Mouse (Mus musculus) urinary bladder, postnatal 36 days (tissue): ENCODE measurements around the gene Olfr279.

Source experiments
- DNase-seq, 2 experiments: peaks; one replicate each; pipeline ENCODE4 v3.0.0; 2022; ENCODE audit warnings: low spot score in 2 of 2, mixed read lengths in 1 of 2

The Olfr279 gene

GRCm38 (mm10) chr15:98492102-98492501, at the start of gene Olfr279:
Gene Olfr279, plus strand, starts transcription at chr15:98492402.
- DNase-seq = no peak

- no peak for DNase-seq
Measured at GRCm38 (mm10) chr15:98444561-98444960, 47.6 kb upstream of the Olfr279 start.

- DNase-seq = no peak
Measured at GRCm38 (mm10) chr15:98448521-98448920, 43.7 kb upstream of the Olfr279 start.

GRCm38 (mm10) chr15:98452288-98452687, 39.9 kb upstream of the Olfr279 start, which contains the start of gene Olfr281:
Gene Olfr281, plus strand, starts transcription at chr15:98452588.
- no peak for DNase-seq

- DNase-seq = no peak
Measured at GRCm38 (mm10) chr15:98469596-98469995, 22.6 kb upstream of the Olfr279 start, which contains the start of gene OR5BS1P. Gene OR5BS1P, plus strand, starts transcription at chr15:98469896.

- DNase-seq = no peak
Measured at GRCm38 (mm10) chr15:98471539-98471938, 20.7 kb upstream of the Olfr279 start.

- no peak for DNase-seq
Measured at GRCm38 (mm10) chr15:98474958-98475357, 17.2 kb upstream of the Olfr279 start.

- DNase-seq = peak; percentile 25 to 33
Measured at GRCm38 (mm10) chr15:98475382-98475781, 16.8 kb upstream of the Olfr279 start.

GRCm38 (mm10) chr15:98476281-98476680, 15.9 kb upstream of the Olfr279 start:
- no peak for DNase-seq

GRCm38 (mm10) chr15:98479568-98480102, 12.6 kb upstream of the Olfr279 start:
- no peak for DNase-seq

- no peak for DNase-seq
Measured at GRCm38 (mm10) chr15:98482701-98483100, 9.5 kb upstream of the Olfr279 start, which contains the start of gene Lalba. Gene Lalba, minus strand, starts transcription at chr15:98482721.

- DNase-seq = peak; percentile 19 to 23
Measured at GRCm38 (mm10) chr15:98483907-98484886, 8.0 kb upstream of the Olfr279 start.

GRCm38 (mm10) chr15:98486433-98487021, 5.7 kb upstream of the Olfr279 start:
- no peak for DNase-seq

- peak in 1 of 2 experiments; percentile 19 for DNase-seq
Measured at GRCm38 (mm10) chr15:98491332-98491731, 870 bp upstream of the Olfr279 start.

GRCm38 (mm10) chr15:98497631-98498030, 5.4 kb downstream of the Olfr279 start:
- DNase-seq = no peak

GRCm38 (mm10) chr15:98503317-98503716, 11.1 kb downstream of the Olfr279 start:
- DNase-seq = no peak

- peak; percentile 46 to 52 for DNase-seq
Measured at GRCm38 (mm10) chr15:98504514-98504913, 12.3 kb downstream of the Olfr279 start.

- DNase-seq = no peak
Measured at GRCm38 (mm10) chr15:98506253-98506957, 14.2 kb downstream of the Olfr279 start.

GRCm38 (mm10) chr15:98507321-98507720, 15.1 kb downstream of the Olfr279 start:
- DNase-seq = no peak

- DNase-seq = no peak
Measured at GRCm38 (mm10) chr15:98509387-98509786, 17.2 kb downstream of the Olfr279 start.
